Mouse (Mus musculus) hindbrain, embryonic 14.5 days (tissue): ENCODE measurements around the gene Chpt1. TPM values are rescaled to one million over a fixed set of nuclear protein-coding genes. Genes with fewer than 3 reads are reported as not detected.
A peak's percentile ranks its signal among the peaks of the same experiment; 100 is the strongest.
"Not testable (repeated sequence)": the region's sequence is repeated elsewhere in the genome, so short reads cannot be mapped to it uniquely, and the experiment has no call there.

Source experiments
- ATAC-seq: fragments of 200-750 bp; cut with Nextera tagmentation; 2 replicates; pipeline ENCODE4 v1.8.0; 2017; ENCODE audit warnings: moderate number of reproducible peaks, mild to moderate bottlenecking, moderate TSS enrichment, moderate library complexity; ENCODE audit not compliant: low FRiP score
- DNase-seq: peaks from one replicate; pipeline ENCODE4 v3.0.0-alpha.2; 2015; ENCODE audit warnings: low spot score
- H3K27ac ChIP-seq: fragments of 300-500 bp; sonication (generic); 2 replicates; pipeline ENCODE4 v1.5.1; 2014; ENCODE audit warnings: mild to moderate bottlenecking, moderate library complexity
- H3K27me3 ChIP-seq: fragments of 300-500 bp; sonication (generic); 2 replicates; pipeline ENCODE4 v1.6.1; 2014; ENCODE audit warnings: mild to moderate bottlenecking, low read length, mixed read lengths; ENCODE audit not compliant: control insufficient read depth, insufficient read depth
- H3K36me3 ChIP-seq: fragments of 300-500 bp; sonication (generic); replicated peaks from 2 replicates; pipeline ENCODE4 v1.6.1; 2014; ENCODE audit not compliant: control insufficient read depth, insufficient read depth
- H3K4me1 ChIP-seq: fragments of 300-500 bp; sonication (generic); replicated peaks from 2 replicates; pipeline ENCODE4 v1.6.1; 2014; ENCODE audit warnings: antibody characterized with exemption, low read length, mixed read lengths; ENCODE audit not compliant: control insufficient read depth, insufficient read depth
- H3K4me2 ChIP-seq: fragments of 300-500 bp; sonication (generic); replicated peaks from 2 replicates; pipeline ENCODE4 v1.6.1; 2014; ENCODE audit warnings: mild to moderate bottlenecking, moderate library complexity
- H3K4me3 ChIP-seq: fragments of 300-500 bp; sonication (generic); replicated peaks from 2 replicates; pipeline ENCODE4 v1.5.1; 2014; ENCODE audit warnings: mild to moderate bottlenecking, low read length
- H3K9ac ChIP-seq: fragments of 300-500 bp; sonication (generic); 2 replicates; pipeline ENCODE4 v1.6.1; 2014
- H3K9me3 ChIP-seq: fragments of 300-500 bp; sonication (generic); 2 replicates; pipeline ENCODE4 v1.6.1; 2016; ENCODE audit warnings: low read length; ENCODE audit not compliant: control insufficient read depth
- WGBS: fragments of 180-500 bp; shearing (Covaris S2); extraction: QIAGEN DNeasy Blood & Tissue Kit; methylation state at CpG from one replicate; pipeline ENCODE4 v1.1.7; 2014; 5-methylcytosine and 5-hydroxymethylcytosine counted together
- polyA plus RNA-seq: library from polyadenylated mRNA; unstranded; fragments of >200 nt; fragmentation: Nextera tagmentation; extraction: Ambion mirVana; gene quantifications from 2 replicates; pipeline ENCODE4 v1.2.1, GENCODE M21; 2014

The Chpt1 gene
- 15.6 and 16.6 TPM in 2 replicates for polyA plus RNA-seq

GRCm38 (mm10) chr10:88503421-88504314 is at the start of gene Chpt1:
TSS of gene Chpt1 (minus strand) at chr10:88504073.
- ATAC-seq (peak; percentile 96), DNase-seq (peak; percentile 77)
- peak within 1 kb of the TSS; percentile 62 for H3K4me2 ChIP-seq
- H3K9ac ChIP-seq: peak within 1 kb of the TSS; percentile 66
- peak within 1 kb of the TSS; percentile 44 for H3K4me3 ChIP-seq
- H3K27ac ChIP-seq: peak within 1 kb of the TSS; percentile 69
- WGBS: under 1% methylated on average over 57 of the region's 80 CpGs
- H3K4me1 ChIP-seq: peaks cover 14% of the 10 kb centered on the region
- H3K27me3 ChIP-seq: no peaks in the 10 kb centered on the region
- no peaks in the 10 kb centered on the region for H3K9me3 ChIP-seq
- H3K36me3 ChIP-seq: no peaks in the 10 kb centered on the region

GRCm38 (mm10) chr10:88552738-88553137 is 48.9 kb upstream of the Chpt1 start:
- 93% methylated on average over 2 of the region's 2 CpGs for WGBS
- no peak overlapping the region for H3K9ac ChIP-seq
- ATAC-seq (no peak), DNase-seq (no peak)
- H3K4me1 ChIP-seq: no peaks in the 10 kb centered on the region
- H3K4me2 ChIP-seq: no peak overlapping the region
- no peaks in the 10 kb centered on the region for H3K9me3 ChIP-seq
- H3K4me3 ChIP-seq: no peak overlapping the region
- H3K36me3 ChIP-seq: no peaks in the 10 kb centered on the region
- no peak overlapping the region for H3K27ac ChIP-seq
- H3K27me3 ChIP-seq: no peaks in the 10 kb centered on the region

- Histone ChIP-seq H3K4me1 (no peaks in the 10 kb centered on the region), H3K9me3 (no peaks in the 10 kb centered on the region), H3K4me3 (no peak overlapping the region), H3K4me2 (no peak overlapping the region), H3K27ac (no peak overlapping the region), H3K27me3 (no peaks in the 10 kb centered on the region), H3K36me3 (no peaks in the 10 kb centered on the region), H3K9ac (no peak overlapping the region)
- WGBS: 80% methylated on average over 3 of the region's 3 CpGs
- ATAC-seq (no peak), DNase-seq (no peak)
Observed at GRCm38 (mm10) chr10:88550225-88550624, 46.4 kb upstream of the Chpt1 start.

GRCm38 (mm10) chr10:88547635-88548034 is 43.8 kb upstream of the Chpt1 start:
- Histone ChIP-seq H3K4me1 (no peaks in the 10 kb centered on the region), H3K27me3 (no peaks in the 10 kb centered on the region), H3K4me3 (no peak overlapping the region), H3K4me2 (no peak overlapping the region), H3K9ac (no peak overlapping the region), H3K36me3 (no peaks in the 10 kb centered on the region), H3K27ac (no peak overlapping the region), H3K9me3 (peaks cover 8% of the 10 kb centered on the region; the same call in 1 of the 2 replicates)
- DNase-seq (no peak), ATAC-seq (no peak)
- WGBS: 77% methylated on average over 2 of the region's 2 CpGs

- Histone ChIP-seq H3K9ac (no peak overlapping the region), H3K4me3 (no peak overlapping the region), H3K4me1 (no peaks in the 10 kb centered on the region), H3K27ac (no peak overlapping the region), H3K36me3 (no peaks in the 10 kb centered on the region), H3K9me3 (no peaks in the 10 kb centered on the region), H3K4me2 (no peak overlapping the region), H3K27me3 (no peaks in the 10 kb centered on the region)
- WGBS: 76% methylated on average over 5 of the region's 5 CpGs
- DNase-seq (no peak), ATAC-seq (no peak)
Observed at GRCm38 (mm10) chr10:88530631-88531030, 26.8 kb upstream of the Chpt1 start.

GRCm38 (mm10) chr10:88524016-88524415 is 20.1 kb upstream of the Chpt1 start:
- no peak for DNase-seq
- Histone ChIP-seq H3K4me3 (no peak overlapping the region), H3K4me2 (no peak overlapping the region), H3K9ac (no peak overlapping the region), H3K4me1 (no peaks in the 10 kb centered on the region), H3K27ac (no peak overlapping the region), H3K36me3 (no peaks in the 10 kb centered on the region), H3K27me3 (no peaks in the 10 kb centered on the region), H3K9me3 (no peaks in the 10 kb centered on the region)
- ATAC-seq: no peak
- WGBS: 90% methylated on average over 2 of the region's 2 CpGs

GRCm38 (mm10) chr10:88523212-88523611 is 19.3 kb upstream of the Chpt1 start:
- WGBS: 82% methylated on average over 1 of the region's 1 CpGs
- ATAC-seq (no peak), DNase-seq (no peak)
- no peaks in the 10 kb centered on the region for H3K36me3 ChIP-seq
- H3K27me3 ChIP-seq: no peaks in the 10 kb centered on the region
- no peaks in the 10 kb centered on the region for H3K4me1 ChIP-seq
- no peaks in the 10 kb centered on the region for H3K9me3 ChIP-seq
- H3K9ac ChIP-seq: no peak overlapping the region
- no peak overlapping the region for H3K27ac ChIP-seq
- no peak overlapping the region for H3K4me3 ChIP-seq
- H3K4me2 ChIP-seq: no peak overlapping the region

- H3K36me3 ChIP-seq: no peaks in the 10 kb centered on the region
- H3K27me3 ChIP-seq: no peaks in the 10 kb centered on the region
- H3K4me3 ChIP-seq: no peak overlapping the region
- no peaks in the 10 kb centered on the region for H3K4me1 ChIP-seq
- no peak overlapping the region for H3K9ac ChIP-seq
- no peaks in the 10 kb centered on the region for H3K9me3 ChIP-seq
- ATAC-seq: no peak
- no peak for DNase-seq
- H3K27ac ChIP-seq: no peak overlapping the region
- WGBS: 94% methylated on average over 8 of the region's 8 CpGs
- H3K4me2 ChIP-seq: no peak overlapping the region
Observed at GRCm38 (mm10) chr10:88522795-88523194, 18.9 kb upstream of the Chpt1 start.

- 90% methylated on average over 6 of the region's 7 CpGs for WGBS
- not testable (repeated sequence) for H3K9me3 ChIP-seq, H3K4me3 ChIP-seq, H3K36me3 ChIP-seq, H3K4me1 ChIP-seq, H3K27ac ChIP-seq, ATAC-seq, H3K9ac ChIP-seq, DNase-seq, H3K27me3 ChIP-seq, H3K4me2 ChIP-seq
Observed at GRCm38 (mm10) chr10:88515049-88515448, 11.2 kb upstream of the Chpt1 start.
